Mouse (Mus musculus) lung, adult 2 months (tissue): ENCODE results near the gene Alg12.

Experiments used
- CTCF ChIP-seq: fragments of 200-500 bp; IDR thresholded peaks from 2 replicates; pipeline ENCODE4 v1.5.1; 2011; ENCODE audit warnings: mild to moderate bottlenecking, low read length, control low read depth; ENCODE audit not compliant: insufficient read depth
- POLR2A ChIP-seq: fragments of 200-500 bp; IDR thresholded peaks from 2 replicates; pipeline ENCODE4 v1.6.1; 2011; ENCODE audit warnings: low read depth, mild to moderate bottlenecking, control low read depth, low read length, borderline replicate concordance; ENCODE audit errors: extremely low read depth

GRCm38 (mm10) chr15:88858707-88859106 is 39.6 kb upstream of the Alg12 start:
- no peak for TF ChIP-seq POLR2A
- no peak for TF ChIP-seq CTCF
